Mouse (Mus musculus): ENCODE results near the gene Fchsd2. TPM values are rescaled to one million over a fixed set of nuclear protein-coding genes. Genes with fewer than 3 reads are reported as not detected.

Gene Fchsd2
- polyA plus RNA-seq, 1 experiment from 2014 or later, result 20.1 TPM

- no peak for TF ChIP-seq CTCF (IDR thresholded peaks at IDR 0.05; ENCODE audit: low read depth)
- WGBS, result 58% methylated on average over 4 of the region's 4 CpGs
- Histone ChIP-seq H3K27ac (ENCODE audit: low read depth, low read length) (no peak overlapping the region), H3K4me3 (ENCODE audit: low read depth, low read length) (no peak overlapping the region), H3K36me3 (ENCODE audit: control insufficient read depth, insufficient read depth) (peaks cover 17% of the 10 kb centered on the region; the same call in 1 of the 2 replicates), H3K9ac (ENCODE audit: low read depth, low read length) (no peak overlapping the region), H3K4me1 (replicated peaks; ENCODE audit: control insufficient read depth, insufficient read depth, low read length) (peaks cover 12% of the 10 kb centered on the region; the same call in 1 of the 2 replicates), H3K9me3 (ENCODE audit: control insufficient read depth) (no peaks in the 10 kb centered on the region), H3K4me2 (replicated peaks; ENCODE audit: low read depth) (no peak overlapping the region), H3K27me3 (replicated peaks; ENCODE audit: control insufficient read depth, insufficient read depth, low read length) (no peaks in the 10 kb centered on the region)
- ATAC-seq, result no peak
These were observed 200.9 kb downstream of the Fchsd2 start for GRCm38 (mm10) chr7:101293611-101294010.

GRCm38 (mm10) chr7:101295438-101295837, 202.8 kb downstream of the Fchsd2 start:
- H3K27me3 ChIP-seq (replicated peaks; ENCODE audit: control insufficient read depth, insufficient read depth, low read length), result no peaks in the 10 kb centered on the region
- peaks cover 12% of the 10 kb centered on the region; the same call in 1 of the 2 replicates for H3K4me1 ChIP-seq (replicated peaks; ENCODE audit: control insufficient read depth, insufficient read depth, low read length)
- no peak overlapping the region for H3K4me2 ChIP-seq (replicated peaks; ENCODE audit: low read depth)
- H3K9ac ChIP-seq (ENCODE audit: low read depth, low read length), result no peak overlapping the region
- WGBS, result 50% methylated on average over 1 of the region's 1 CpGs
- H3K36me3 ChIP-seq (ENCODE audit: control insufficient read depth, insufficient read depth), result peaks cover 3% of the 10 kb centered on the region; the same call in 1 of the 2 replicates
- H3K27ac ChIP-seq (ENCODE audit: low read depth, low read length), result no peak overlapping the region
- no peak for TF ChIP-seq CTCF (IDR thresholded peaks at IDR 0.05; ENCODE audit: low read depth)
- ATAC-seq, result no peak
- H3K9me3 ChIP-seq (ENCODE audit: control insufficient read depth), result no peaks in the 10 kb centered on the region
- no peak overlapping the region for H3K4me3 ChIP-seq (ENCODE audit: low read depth, low read length)

- WGBS, result 11% methylated on average over 35 of the region's 35 CpGs
- peak overlapping the region; percentile 23; the same call in 1 of the 2 replicates for H3K9ac ChIP-seq (ENCODE audit: low read depth, low read length)
- H3K4me2 ChIP-seq (replicated peaks; ENCODE audit: low read depth), result peak overlapping the region; percentile 59
- TF ChIP-seq CTCF (IDR thresholded peaks at IDR 0.05; ENCODE audit: low read depth), result peak; percentile 82
- peaks cover 12% of the 10 kb centered on the region; the same call in 1 of the 2 replicates for H3K4me1 ChIP-seq (replicated peaks; ENCODE audit: control insufficient read depth, insufficient read depth, low read length)
- ATAC-seq, result peak; percentile 75
- H3K27ac ChIP-seq (ENCODE audit: low read depth, low read length), result no peak overlapping the region
- no peaks in the 10 kb centered on the region for H3K9me3 ChIP-seq (ENCODE audit: control insufficient read depth)
- H3K4me3 ChIP-seq (ENCODE audit: low read depth, low read length), result peak overlapping the region; percentile 7
- H3K27me3 ChIP-seq (replicated peaks; ENCODE audit: control insufficient read depth, insufficient read depth, low read length), result no peaks in the 10 kb centered on the region
- H3K36me3 ChIP-seq (ENCODE audit: control insufficient read depth, insufficient read depth), result no peaks in the 10 kb centered on the region; the same call in 1 of the 2 replicates
These were observed 203.8 kb downstream of the Fchsd2 start for GRCm38 (mm10) chr7:101296252-101297022.

- ATAC-seq, result no peak
- WGBS, result 40% methylated on average over 8 of the region's 8 CpGs
- TF ChIP-seq CTCF (IDR thresholded peaks at IDR 0.05; ENCODE audit: low read depth), result no peak
- Histone ChIP-seq H3K4me1 (replicated peaks; ENCODE audit: control insufficient read depth, insufficient read depth, low read length) (peaks cover 12% of the 10 kb centered on the region; the same call in 1 of the 2 replicates), H3K27ac (ENCODE audit: low read depth, low read length) (no peak overlapping the region), H3K4me3 (ENCODE audit: low read depth, low read length) (peak overlapping the region; percentile 7), H3K9me3 (ENCODE audit: control insufficient read depth) (no peaks in the 10 kb centered on the region), H3K9ac (ENCODE audit: low read depth, low read length) (no peak overlapping the region), H3K36me3 (ENCODE audit: control insufficient read depth, insufficient read depth) (no peaks in the 10 kb centered on the region; the same call in 1 of the 2 replicates), H3K4me2 (replicated peaks; ENCODE audit: low read depth) (peak overlapping the region; percentile 59), H3K27me3 (replicated peaks; ENCODE audit: control insufficient read depth, insufficient read depth, low read length) (no peaks in the 10 kb centered on the region)
These were observed 204.4 kb downstream of the Fchsd2 start for GRCm38 (mm10) chr7:101297023-101297405.

GRCm38 (mm10) chr7:101298375-101298774, 205.7 kb downstream of the Fchsd2 start:
- H3K9me3 ChIP-seq (ENCODE audit: control insufficient read depth), result no peaks in the 10 kb centered on the region
- 0 out of 2 replicates have a peak, but pooled peaks have one; percentile 6 for ATAC-seq
- no peaks in the 10 kb centered on the region for H3K27me3 ChIP-seq (replicated peaks; ENCODE audit: control insufficient read depth, insufficient read depth, low read length)
- peaks cover 12% of the 10 kb centered on the region; the same call in 1 of the 2 replicates for H3K4me1 ChIP-seq (replicated peaks; ENCODE audit: control insufficient read depth, insufficient read depth, low read length)
- 75% methylated on average over 3 of the region's 3 CpGs for WGBS
- H3K4me3 ChIP-seq (ENCODE audit: low read depth, low read length), result no peak overlapping the region
- no peak overlapping the region for H3K27ac ChIP-seq (ENCODE audit: low read depth, low read length)
- H3K4me2 ChIP-seq (replicated peaks; ENCODE audit: low read depth), result no peak overlapping the region
- TF ChIP-seq CTCF (IDR thresholded peaks at IDR 0.05; ENCODE audit: low read depth), result no peak
- H3K36me3 ChIP-seq (ENCODE audit: control insufficient read depth, insufficient read depth), result no peaks in the 10 kb centered on the region; the same call in 1 of the 2 replicates
- no peak overlapping the region for H3K9ac ChIP-seq (ENCODE audit: low read depth, low read length)

GRCm38 (mm10) chr7:101301361-101301880, 208.8 kb downstream of the Fchsd2 start:
- no peak for TF ChIP-seq CTCF (IDR thresholded peaks at IDR 0.05; ENCODE audit: low read depth)
- peak overlapping the region; percentile 75 for H3K4me3 ChIP-seq (ENCODE audit: low read depth, low read length)
- under 1% methylated on average over 30 of the region's 30 CpGs for WGBS
- H3K27ac ChIP-seq (ENCODE audit: low read depth, low read length), result peak overlapping the region; percentile 54
- no peaks in the 10 kb centered on the region for H3K27me3 ChIP-seq (replicated peaks; ENCODE audit: control insufficient read depth, insufficient read depth, low read length)
- peak overlapping the region; percentile 96 for H3K4me2 ChIP-seq (replicated peaks; ENCODE audit: low read depth)
- peak; percentile 13; the same call in 1 of the 2 replicates for ATAC-seq
- no peaks in the 10 kb centered on the region for H3K9me3 ChIP-seq (ENCODE audit: control insufficient read depth)
- no peaks in the 10 kb centered on the region for H3K36me3 ChIP-seq (ENCODE audit: control insufficient read depth, insufficient read depth)
- peaks cover 8% of the 10 kb centered on the region; the same call in 1 of the 2 replicates for H3K4me1 ChIP-seq (replicated peaks; ENCODE audit: control insufficient read depth, insufficient read depth, low read length)
- peak overlapping the region; percentile 73 for H3K9ac ChIP-seq (ENCODE audit: low read depth, low read length)

All from intestine, postnatal 0 days (tissue).